Mouse (Mus musculus): ENCODE measurements at regions not wholly inside any gene's neighbourhood (a gene's known extent, or its start where the extent isn't known, plus 50 kb on each side); places are given as distances from the start of the nearest gene placed in this dataset.

DNA sequence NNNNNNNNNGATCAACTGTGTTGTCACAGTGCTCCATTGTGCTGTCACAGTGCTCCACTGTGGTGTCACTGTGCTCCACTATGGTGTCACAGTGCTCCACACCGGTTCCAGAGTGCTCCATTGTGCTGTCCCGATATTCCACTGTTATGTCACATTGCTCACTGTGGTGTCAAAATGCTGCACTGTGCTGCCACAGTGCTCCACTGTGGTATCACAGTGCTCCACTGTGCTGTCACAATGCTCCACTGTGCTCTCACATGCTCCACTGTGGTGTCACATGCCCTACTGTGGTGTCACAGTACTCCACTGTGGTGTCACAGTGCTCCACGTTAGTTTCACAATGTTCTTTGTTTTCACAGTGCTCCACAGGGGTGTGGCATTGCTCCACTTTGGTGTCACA, 359.3 kb upstream of the Olfr161 start:
- DNase-seq = peak; percentile 88

DNA sequence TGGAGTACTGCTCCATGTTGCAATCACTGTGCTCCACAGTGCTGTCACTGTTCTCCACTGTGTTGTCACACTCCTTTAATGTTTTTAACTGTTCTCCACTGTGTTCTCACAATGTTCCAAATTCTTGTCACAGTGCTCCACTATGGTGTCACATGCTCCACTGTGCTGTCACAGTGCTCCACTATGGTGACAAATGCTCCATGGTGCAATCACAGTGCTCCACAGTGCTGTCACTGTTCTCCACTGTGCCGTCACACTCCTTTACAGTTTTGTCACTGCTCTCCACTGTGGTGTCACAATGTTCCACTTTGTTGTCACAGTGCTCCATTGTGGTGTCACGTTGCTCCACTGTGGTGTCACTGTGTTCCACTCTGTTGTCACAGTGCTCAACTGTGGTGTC, 358.2 kb upstream of the Olfr161 start:
- peak; percentile 76 for DNase-seq

DNA sequence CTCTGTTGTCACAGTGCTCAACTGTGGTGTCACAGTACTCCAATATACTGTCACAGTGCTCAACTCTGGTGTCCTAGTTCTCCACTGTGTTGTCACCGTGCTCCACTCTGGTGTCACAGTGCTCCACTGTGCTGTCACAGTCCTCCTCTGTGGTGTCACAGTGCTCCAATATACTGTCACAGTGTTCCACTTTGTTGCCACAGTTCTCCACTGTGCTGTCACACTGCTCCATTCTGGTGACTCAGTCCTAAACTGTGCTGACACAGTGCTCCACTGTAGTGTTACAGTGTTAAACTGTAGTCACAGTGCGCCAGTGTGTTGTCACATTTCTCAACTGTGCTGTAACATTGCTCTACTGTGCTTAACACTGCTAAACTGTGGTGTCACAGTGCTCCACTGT, 356.8 kb upstream of the Olfr161 start:
- no peak for DNase-seq

DNA sequence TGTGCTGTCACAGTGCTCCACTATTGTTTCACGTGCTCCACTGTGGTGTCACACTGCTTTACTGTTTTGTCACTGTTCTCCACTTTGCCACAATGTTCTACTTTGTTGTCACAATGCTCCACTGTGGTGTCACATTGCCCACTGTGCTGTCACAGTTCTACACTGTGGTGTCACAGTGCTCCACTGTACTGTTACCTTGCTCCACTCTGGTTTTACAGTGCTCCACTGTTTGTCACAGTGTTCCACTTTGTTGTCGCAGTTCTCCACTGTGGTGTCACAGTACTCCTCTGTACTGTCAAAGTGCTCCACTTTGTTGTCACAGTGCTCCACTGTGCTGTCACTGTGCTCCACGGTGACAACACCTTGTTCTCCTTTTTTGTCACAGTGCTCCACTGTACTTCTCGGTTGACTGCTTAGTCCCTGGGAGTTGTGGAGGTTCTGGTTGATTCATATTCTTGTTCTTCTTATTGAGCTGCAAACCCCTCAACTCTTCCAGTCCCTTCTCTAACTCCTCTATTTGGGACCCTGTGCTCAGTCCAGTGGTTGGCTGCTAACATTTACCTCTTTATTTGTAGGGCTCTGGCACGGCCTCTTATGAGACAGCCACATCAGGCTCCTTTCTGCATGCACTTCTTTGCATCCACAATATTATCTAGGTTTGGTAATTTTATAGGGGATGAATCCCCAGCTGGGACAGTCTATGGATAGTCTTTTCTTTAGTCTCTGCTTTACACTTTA, 349.7 kb upstream of the Olfr161 start:
- DNase-seq = peak; percentile 90

DNA sequence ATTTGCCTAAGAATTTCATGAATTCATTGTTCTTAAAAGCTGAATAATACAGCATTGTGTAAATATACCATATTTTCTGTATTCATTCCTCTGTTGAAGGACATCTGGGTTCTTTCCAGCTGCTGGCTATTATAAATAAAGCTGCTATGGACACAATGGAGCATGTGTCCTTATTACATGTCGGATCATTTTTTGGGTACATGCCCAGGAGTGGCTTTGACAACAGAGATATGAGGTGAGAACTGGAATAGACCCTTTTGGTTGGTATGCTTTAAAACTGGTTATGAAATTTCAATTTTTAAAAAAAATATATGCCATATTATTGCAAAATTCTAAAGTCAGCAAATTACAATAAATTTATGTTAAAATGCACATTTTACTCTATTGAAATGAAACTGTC, 348.9 kb upstream of the Olfr161 start:
- no peak for DNase-seq

DNA sequence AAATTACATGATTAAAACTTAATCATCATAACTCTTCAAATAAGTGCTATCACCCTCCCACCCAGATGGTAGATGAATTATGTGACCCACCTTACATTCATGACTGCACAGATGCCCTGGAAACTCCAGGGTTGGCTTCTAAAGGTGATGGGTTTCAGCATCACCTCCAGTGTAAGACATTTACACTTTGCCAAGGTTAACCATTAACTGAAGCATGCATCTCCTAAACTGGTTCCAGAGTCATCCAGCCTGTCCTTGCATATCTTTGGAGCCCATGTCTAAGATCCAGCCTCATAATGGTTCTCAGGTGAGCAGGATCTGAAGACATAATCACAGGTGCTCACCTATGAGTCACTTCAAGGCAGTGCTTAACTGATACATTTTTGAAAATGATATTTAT, 344.4 kb upstream of the Olfr161 start:
- peak; percentile 85 for DNase-seq

DNA sequence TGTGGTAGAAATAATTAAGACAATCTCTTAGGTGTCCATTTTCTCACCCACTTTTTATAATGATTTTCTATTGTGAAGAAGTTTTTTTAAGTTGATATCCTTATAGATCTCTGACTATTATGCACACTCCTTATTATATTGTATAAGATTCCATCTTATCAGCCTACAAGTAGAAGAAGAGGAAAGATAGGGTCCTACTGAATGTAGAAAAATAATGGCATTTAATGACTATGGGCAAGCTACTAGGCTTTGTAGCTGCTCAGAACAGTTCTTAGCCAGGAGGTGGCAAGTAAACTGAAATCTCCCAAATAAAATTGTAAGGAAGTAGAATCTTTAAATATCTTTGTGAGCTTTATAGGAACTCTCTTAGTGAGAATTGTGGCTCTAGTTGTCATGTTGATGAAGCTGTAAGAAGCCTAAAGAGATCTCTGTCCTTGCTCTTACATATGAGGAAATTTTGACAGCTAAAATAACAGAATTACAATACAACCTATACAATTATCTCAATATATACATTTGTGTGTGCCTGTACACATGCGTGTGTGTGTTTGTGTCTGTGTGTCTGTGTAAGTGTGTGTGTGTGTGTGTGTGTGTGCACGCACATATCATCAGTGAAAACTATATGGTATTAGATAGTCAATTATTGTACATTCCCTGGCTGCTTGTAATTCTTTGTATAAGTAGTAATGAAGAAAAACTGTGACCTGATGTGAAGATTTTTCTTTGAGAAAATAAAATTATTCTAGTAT, 343.7 kb upstream of the Olfr161 start:
- DNase-seq = no peak

DNA sequence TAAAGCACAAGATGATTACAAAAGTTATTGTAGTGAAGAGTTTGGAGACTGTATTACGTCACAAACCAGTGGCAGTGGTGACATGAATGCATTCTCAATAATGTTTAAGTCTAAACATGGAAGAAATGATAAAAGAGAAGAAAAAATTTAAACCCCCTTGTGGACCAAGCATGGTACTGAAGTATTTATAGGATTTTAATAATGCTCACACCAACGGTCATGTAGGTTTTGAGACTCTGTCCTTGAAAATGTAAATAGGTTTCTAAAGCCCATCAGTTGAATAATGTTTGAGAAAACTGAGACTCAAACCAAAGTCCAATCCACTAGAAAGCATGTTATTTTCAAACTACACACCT, 343.1 kb upstream of the Olfr161 start:
- DNase-seq = no peak

DNA sequence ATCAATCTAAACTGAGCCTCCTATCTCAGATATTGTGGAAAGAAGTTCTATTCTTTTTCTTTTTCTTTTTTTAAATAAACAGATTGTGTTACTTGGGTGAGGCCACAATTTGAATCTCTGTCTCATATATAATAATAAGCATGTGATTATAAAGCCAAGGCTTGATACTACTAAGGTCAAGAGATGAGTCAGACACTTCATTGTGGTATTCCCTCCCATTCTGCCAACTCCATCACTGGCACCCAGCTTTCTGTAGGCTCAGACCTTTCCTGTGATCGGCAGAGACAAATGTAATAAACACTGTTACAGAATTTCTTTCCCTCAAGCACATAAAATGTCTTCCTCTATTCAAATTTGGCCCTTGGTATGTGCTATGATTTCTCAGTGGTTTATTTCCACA, 337.0 kb upstream of the Olfr161 start:
- DNase-seq = no peak

DNA sequence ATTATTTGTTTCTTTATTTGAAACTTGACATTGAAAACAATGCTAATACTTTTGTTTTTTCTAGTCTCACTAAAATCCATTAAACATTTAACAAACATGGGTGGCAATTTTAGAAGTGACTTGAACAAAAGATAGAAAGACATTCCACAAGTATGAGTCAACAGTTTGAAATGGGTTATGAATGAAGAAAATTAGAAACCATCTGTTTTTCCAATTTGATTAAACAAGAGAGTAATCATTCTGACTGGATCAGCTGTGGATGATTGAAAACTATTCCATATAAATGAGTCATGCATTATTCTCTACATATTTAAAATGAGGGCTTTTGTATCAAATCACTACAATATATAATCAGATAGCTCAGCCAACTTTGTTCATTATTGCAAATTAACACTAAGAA, 334.8 kb upstream of the Olfr161 start:
- no peak for DNase-seq

DNA sequence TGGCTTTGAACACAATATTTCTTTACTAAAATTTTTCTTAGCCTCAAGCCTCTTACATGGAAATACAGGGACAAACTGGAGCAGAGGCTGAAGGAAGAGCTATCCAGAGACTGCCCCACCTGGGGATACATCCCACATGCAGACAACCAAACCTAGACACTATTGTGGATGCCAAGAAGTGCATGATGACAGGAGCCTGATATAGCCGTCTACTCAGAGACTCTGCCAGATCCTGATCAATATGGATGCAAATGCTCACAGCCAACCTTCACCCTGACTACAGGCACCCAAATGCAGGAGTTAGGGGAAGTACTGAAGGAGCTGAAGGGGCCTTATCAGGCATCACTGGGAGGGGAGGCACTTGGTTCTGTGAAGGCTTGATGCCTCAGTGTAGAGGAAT, 325.5 kb upstream of the Olfr161 start:
- peak; percentile 92 for DNase-seq

DNA sequence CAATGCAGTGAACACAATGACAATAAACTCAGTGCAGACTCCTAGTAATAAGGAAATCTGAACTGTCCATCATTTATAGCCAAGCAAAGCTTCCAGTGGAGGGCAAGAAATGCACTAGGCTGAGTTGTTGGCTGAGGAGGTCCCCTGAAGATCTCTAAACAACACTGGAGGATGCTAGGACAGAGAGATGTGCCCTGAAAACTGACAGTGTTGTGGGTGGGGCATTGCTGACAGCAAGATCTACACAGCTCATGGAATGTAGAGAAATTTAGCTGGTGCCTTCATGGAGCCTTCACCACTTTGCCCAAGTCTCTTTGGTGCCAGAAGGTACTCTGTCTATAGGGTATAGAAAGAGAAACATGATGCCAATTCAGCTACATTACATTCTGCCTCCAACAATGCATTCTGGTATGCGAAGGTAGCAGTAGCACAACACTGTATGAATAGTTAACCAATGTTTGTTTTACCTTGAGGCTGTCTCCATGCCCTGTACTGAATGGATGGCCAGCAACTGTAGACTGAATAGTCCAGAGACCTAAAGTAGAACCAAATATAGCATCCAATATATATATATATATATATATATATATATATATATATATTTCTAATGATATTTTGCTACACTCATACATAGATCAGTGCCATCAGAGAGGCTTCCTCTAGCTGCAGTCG, 318.9 kb upstream of the Olfr161 start:
- DNase-seq = peak; percentile 89

DNA sequence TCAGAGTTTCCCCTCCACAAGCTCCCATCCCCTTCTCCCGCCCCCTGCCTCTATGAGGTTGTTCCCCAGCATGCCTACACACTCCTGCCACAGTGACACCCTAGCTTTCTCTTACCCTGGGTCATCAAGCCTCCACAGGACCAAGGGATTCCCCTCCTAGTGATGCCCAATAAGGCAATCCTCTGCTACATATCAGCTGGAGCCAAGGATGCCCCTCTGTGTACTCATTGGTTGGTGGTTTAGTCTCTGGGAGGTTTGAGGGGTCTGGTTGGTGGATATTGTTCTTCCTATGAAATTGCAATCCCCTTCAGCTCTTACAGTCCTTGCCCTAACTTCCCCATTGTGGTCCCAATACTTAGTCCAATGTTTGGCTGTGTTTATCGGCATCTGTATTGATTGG, 317.4 kb upstream of the Olfr161 start:
- DNase-seq = peak; percentile 83

All from heart, adult 11 months (tissue).